Mouse (Mus musculus): ENCODE data around the gene Uts2r. TPM values are rescaled to one million over a fixed set of nuclear protein-coding genes. Genes with fewer than 3 reads are reported as not detected.

The Uts2r gene
- not detected in 2 replicates for total RNA-seq (2017)

DNA sequence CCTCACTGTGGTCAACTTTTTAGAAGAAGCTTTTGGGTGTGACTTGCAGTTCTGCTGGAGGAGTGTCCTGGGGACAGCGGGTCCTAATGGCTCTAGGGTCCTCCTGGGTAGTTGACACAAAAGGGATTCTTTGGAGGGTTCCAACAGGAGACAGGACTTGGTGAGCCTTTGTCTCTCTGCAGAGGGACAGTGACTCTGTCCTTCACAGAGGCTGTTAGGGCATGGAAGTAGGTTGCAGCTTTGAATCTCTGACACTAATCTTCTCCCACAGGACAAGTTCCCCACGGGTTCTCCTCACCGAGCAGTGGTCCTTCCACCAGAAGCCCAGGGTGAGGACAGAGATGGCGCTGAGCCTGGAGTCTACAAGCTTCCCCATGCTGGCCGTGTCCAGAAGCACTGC, at the start of gene Uts2r:
Gene Uts2r (plus strand): TSS at position 301 of the 400 bp plus-strand sequence.
- no peak for ATAC-seq (replicated peaks in 1 of 2; ENCODE audit: insufficient read depth in 1 of 2, low FRiP score in 2 of 2, low TSS enrichment in 1 of 2, low read depth in 1 of 2, poor library complexity in 2 of 2, severe bottlenecking in 2 of 2)

DNA sequence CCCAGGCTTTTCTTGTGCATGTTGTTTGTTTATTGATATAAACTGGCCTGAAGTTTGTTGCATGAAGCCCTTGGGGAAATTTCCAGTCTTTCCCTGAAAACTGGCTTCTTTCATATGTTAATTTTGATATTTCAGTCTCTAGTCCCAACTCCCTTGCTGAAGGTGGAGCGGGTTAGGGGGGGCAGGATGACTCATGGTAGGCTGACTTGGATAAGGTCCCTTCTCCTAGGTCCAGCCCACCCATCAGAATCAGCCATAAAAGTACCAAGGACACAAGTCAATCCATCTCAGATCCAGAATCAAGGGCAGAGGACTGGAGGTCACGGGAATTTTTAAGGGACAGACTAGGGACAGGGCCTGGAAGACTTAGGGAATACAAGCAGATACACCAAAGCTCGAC, 49.0 kb upstream of the Uts2r start:
- ATAC-seq (replicated peaks in 1 of 2; ENCODE audit: insufficient read depth in 1 of 2, low FRiP score in 2 of 2, low TSS enrichment in 1 of 2, low read depth in 1 of 2, poor library complexity in 2 of 2, severe bottlenecking in 2 of 2), result no peak

DNA sequence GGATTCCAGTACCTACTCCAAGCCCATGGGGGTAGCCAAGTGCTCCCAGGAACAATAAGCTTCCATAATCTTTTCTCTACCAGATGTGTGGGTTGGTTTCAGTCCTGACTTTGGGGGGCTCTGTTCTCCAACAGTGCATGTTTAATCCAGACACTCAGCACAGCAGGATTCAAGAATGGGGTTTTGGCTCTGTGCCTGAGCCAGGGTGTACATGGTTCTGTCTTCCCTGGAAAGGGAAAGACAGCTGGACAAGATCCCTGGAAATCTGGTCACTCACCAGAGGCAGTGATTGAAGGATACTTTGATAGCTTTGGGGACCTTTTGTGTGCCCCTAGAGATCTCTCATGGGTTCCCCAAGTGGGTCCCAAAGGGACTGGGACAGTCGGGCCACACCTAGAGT, 48.5 kb upstream of the Uts2r start:
- ATAC-seq (replicated peaks in 1 of 2; ENCODE audit: insufficient read depth in 1 of 2, low FRiP score in 2 of 2, low TSS enrichment in 1 of 2, low read depth in 1 of 2, poor library complexity in 2 of 2, severe bottlenecking in 2 of 2), result no peak

DNA sequence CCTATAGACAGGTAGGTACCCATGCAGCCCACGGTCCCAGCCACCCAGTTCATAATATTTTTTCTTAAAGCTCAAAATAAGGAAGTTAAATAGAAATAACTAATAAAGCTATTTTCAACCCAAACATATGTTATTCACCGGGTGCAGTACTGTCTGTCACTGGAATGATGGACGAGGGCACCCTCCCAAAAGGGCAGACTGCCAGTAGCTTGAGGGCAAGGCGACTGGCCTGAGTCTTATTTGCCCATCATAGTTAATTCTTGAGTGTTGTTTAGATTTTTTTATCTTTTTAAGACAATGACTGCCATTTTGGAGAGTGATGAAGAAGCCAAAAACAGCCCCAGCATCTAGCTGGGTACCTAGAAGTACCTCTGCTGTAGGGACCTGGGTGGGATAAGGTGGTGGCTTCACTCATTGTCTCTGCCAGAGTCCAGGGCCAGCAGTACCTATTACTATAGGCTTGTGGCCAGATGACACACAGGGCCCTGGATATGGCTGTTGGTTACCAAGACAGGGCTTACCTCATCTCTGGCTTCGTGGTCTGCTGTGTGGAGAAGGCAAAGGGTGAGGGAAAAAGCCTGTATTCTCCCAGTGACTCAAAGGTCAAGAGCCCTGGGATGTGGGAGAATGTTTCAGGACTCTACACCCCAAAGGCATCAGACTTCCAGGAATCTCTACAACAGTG, 47.8 kb upstream of the Uts2r start:
- no peak for ATAC-seq (replicated peaks in 1 of 2; ENCODE audit: insufficient read depth in 1 of 2, low FRiP score in 2 of 2, low TSS enrichment in 1 of 2, low read depth in 1 of 2, poor library complexity in 2 of 2, severe bottlenecking in 2 of 2)

DNA sequence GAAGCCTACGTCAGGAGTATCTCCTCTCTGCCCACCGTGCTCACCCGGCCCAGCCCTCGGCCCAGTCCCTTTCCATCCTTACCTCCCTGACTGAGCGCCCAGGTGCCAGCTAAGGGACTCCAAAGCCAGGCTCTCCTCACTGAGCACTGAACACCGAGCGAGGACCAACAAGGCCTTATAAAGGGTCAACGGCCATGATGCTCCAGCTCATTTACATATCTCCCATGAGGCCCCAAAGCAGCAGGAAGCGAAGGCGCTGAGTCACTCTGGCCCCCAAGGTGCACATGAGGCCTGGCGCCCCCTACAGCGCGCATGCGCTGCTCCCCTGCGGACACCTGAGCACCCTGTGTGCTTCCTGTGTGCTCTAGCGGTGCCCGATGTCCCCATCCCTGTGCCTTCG, 42.0 kb upstream of the Uts2r start:
- no peak for ATAC-seq (replicated peaks in 1 of 2; ENCODE audit: insufficient read depth in 1 of 2, low FRiP score in 2 of 2, low TSS enrichment in 1 of 2, low read depth in 1 of 2, poor library complexity in 2 of 2, severe bottlenecking in 2 of 2)

GRCm38 (mm10) chr11:121118577-121118976, 41.5 kb upstream of the Uts2r start, which contains the start of gene Tex19.2:
Gene Tex19.2, minus strand, starts transcription at chr11:121118677.
- ATAC-seq (replicated peaks in 1 of 2; ENCODE audit: insufficient read depth in 1 of 2, low FRiP score in 2 of 2, low TSS enrichment in 1 of 2, low read depth in 1 of 2, poor library complexity in 2 of 2, severe bottlenecking in 2 of 2), result no peak

DNA sequence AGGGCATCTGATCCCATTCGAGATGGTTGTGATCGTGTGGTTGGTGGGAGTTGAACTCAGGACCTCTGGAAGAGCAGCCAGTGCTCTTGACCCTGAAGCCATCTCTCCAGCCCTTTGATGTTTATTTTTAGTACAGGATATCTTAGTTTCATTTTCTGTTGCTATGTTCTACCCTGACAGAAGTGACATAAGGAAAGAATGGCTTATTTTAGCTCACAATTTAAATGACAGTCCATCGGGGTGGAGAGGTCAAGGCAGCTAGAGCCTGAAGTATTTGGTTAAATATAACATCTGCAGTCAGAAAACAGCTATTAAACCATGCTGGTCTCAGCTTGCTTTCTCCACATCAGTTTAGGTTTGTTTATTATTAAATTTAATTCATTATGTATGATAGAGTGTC, 38.9 kb upstream of the Uts2r start:
- no peak for ATAC-seq (replicated peaks in 1 of 2; ENCODE audit: insufficient read depth in 1 of 2, low FRiP score in 2 of 2, low TSS enrichment in 1 of 2, low read depth in 1 of 2, poor library complexity in 2 of 2, severe bottlenecking in 2 of 2)

DNA sequence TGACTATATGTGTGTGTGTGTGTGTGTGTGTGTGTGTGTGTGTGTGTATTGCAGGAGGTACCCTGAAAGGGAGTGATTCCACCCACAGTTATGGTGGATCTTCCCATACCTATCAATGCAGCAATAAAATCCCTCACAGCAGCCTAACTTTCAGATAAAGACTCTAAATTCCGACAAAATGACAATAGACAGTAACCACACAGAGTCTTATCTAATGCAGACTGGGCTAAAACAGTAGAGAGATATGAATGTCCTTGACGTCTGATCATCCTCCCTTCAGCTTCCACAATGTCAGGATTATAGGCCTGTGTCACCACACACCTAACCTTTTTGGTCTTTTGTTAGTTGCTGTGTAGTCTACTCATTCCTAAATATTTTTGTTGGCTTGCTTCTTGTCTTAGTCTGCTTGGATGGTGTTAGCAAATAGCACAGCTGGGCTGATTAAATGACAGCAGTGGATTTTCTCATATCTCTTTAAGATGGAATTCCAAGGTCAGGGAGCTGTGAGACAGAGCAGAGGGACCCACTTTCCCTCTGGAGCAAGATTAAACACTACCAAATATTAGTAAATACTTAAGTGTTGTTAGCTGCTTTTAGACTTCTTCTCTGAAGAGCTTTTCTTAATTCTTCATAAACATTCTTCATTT, 37.9 kb upstream of the Uts2r start:
- ATAC-seq (replicated peaks in 1 of 2; ENCODE audit: insufficient read depth in 1 of 2, low FRiP score in 2 of 2, low TSS enrichment in 1 of 2, low read depth in 1 of 2, poor library complexity in 2 of 2, severe bottlenecking in 2 of 2), result no peak

DNA sequence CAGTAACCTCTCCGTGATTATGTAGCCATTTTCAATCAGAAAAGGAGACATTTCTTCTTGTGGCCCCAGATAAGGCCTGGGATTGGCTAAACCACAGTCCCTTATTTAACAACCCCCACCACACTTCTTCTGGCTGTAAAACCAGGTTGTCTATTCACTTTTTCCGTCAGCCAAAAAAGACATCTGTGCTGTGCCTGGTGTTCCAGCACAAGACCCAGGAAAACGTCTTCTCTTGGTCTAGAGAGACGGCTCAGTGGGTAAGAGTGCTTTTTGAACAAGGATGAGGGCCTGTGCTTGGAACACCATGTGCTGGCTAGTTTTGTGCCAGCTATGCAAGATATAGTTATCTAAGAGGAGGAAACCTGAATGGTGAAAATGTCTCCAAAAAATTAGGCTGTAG, 36.6 kb upstream of the Uts2r start:
- no peak for ATAC-seq (replicated peaks in 1 of 2; ENCODE audit: insufficient read depth in 1 of 2, low FRiP score in 2 of 2, low TSS enrichment in 1 of 2, low read depth in 1 of 2, poor library complexity in 2 of 2, severe bottlenecking in 2 of 2)

DNA sequence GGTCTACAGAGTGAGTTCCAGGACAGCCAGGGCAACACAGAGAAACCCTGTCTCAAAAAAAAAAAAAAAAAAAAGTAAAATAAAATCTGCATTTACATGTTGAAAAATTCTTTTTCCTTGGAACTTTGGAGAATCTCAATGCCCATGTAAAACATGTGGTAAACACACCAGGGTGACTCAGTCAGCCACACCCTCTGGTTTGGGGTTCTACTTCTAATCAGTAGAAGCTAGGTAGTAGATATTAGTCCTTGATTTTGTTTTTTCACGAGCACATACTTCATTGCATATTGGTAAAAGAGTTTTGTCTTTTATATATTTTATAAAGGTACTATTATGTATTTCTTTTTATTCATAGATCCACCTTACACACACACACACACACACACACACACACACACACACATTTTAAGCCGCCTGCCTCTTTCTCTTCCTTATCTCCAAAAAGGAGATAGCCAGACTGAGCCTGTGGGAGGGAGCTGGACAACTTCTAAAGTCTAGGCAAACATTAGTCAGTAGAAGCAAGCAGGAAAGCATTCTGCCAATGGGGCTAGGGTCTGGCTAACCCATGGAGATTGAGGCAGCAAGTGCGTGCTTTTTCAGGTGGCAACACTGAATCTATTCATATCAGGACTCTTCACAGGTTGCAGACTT, 34.4 kb upstream of the Uts2r start:
- ATAC-seq (replicated peaks in 1 of 2; ENCODE audit: insufficient read depth in 1 of 2, low FRiP score in 2 of 2, low TSS enrichment in 1 of 2, low read depth in 1 of 2, poor library complexity in 2 of 2, severe bottlenecking in 2 of 2), result no peak

DNA sequence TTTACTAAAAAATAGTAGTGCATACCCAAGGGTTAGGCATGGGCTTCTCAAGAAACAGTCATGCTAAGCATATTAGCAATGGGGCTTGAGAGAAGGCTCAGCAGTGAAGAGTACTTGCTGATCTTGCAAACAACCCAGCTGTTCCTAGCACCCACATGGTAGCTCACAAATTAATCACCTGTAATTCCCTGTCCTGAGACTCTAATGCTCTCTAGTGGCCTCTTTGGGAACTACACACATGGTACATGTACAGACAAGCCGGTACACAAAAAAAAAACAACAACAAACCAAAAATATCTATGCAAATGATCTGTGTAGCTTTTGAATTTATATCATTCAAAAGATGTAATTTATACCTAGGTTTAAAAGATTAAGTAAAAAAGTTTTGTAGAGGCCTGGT, 33.7 kb upstream of the Uts2r start:
- ATAC-seq (replicated peaks in 1 of 2; ENCODE audit: insufficient read depth in 1 of 2, low FRiP score in 2 of 2, low TSS enrichment in 1 of 2, low read depth in 1 of 2, poor library complexity in 2 of 2, severe bottlenecking in 2 of 2), result no peak

DNA sequence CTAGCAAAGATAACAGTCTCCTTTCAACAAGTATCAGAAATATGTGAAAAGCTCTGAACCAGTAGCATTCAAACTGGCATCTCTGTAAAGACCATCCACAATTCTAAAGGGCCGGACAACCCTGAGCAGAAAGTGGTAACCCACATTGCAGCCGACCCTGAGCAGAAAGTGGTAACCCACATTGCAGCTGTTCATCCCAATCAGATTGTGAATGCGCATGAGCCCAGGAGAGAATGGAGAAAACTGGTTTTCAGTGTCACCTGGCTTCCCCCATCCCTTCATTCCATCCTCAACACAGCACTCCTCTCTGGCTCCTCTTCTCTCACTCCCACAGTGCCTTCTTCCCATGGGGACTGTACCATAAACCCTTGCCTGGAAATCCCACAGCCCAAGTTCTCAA, 32.6 kb upstream of the Uts2r start:
- no peak for ATAC-seq (replicated peaks in 1 of 2; ENCODE audit: insufficient read depth in 1 of 2, low FRiP score in 2 of 2, low TSS enrichment in 1 of 2, low read depth in 1 of 2, poor library complexity in 2 of 2, severe bottlenecking in 2 of 2)

DNA sequence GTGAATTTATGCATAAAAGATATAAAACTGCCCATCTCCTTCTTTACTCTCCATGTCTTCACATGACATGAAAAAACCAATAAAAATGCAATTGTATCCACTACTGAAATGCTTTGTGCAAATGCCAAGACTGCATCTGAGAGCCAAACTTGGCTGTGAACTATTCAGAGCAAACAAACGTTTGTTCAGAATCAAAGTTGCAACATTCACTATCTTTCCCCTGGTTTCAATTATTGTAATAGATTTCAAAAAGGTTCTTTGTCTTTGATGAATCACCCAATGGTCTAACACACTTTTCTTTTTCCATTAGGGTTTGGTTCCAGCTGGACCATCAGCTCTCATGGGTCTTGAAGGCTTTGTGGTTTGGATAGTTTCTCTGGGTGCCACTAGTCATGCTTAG, 30.5 kb upstream of the Uts2r start:
- ATAC-seq (replicated peaks in 1 of 2; ENCODE audit: insufficient read depth in 1 of 2, low FRiP score in 2 of 2, low TSS enrichment in 1 of 2, low read depth in 1 of 2, poor library complexity in 2 of 2, severe bottlenecking in 2 of 2), result no peak

DNA sequence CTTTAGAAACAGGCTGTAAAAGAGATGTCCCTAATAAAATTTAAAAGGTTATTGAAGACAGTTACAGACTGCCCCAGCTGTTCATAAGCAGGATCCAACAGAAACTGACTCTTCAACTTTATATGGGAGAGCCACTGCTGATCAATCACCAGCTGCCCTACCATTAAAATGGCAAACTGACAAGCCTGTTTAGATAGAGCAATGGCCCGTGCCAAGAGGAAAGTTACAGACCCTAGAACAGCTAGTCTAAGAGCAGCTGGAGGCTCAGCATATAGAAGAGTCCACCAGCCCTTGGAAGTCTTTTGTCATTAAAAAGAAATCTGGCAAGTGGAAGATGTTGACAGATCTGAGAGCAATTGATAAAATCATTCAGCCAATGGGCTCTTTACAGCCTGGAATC, 25.5 kb upstream of the Uts2r start:
- ATAC-seq (replicated peaks in 1 of 2; ENCODE audit: insufficient read depth in 1 of 2, low FRiP score in 2 of 2, low TSS enrichment in 1 of 2, low read depth in 1 of 2, poor library complexity in 2 of 2, severe bottlenecking in 2 of 2), result no peak

GRCm38 (mm10) chr11:121137682-121138081, 22.4 kb upstream of the Uts2r start:
- ATAC-seq (replicated peaks in 1 of 2; ENCODE audit: insufficient read depth in 1 of 2, low FRiP score in 2 of 2, low TSS enrichment in 1 of 2, low read depth in 1 of 2, poor library complexity in 2 of 2, severe bottlenecking in 2 of 2), result no peak

- no peak for ATAC-seq (replicated peaks in 1 of 2; ENCODE audit: insufficient read depth in 1 of 2, low FRiP score in 2 of 2, low TSS enrichment in 1 of 2, low read depth in 1 of 2, poor library complexity in 2 of 2, severe bottlenecking in 2 of 2)
These were observed 21.3 kb upstream of the Uts2r start for GRCm38 (mm10) chr11:121138732-121139131.

GRCm38 (mm10) chr11:121143325-121144015, 16.6 kb upstream of the Uts2r start:
- ATAC-seq (replicated peaks in 1 of 2; ENCODE audit: insufficient read depth in 1 of 2, low FRiP score in 2 of 2, low TSS enrichment in 1 of 2, low read depth in 1 of 2, poor library complexity in 2 of 2, severe bottlenecking in 2 of 2), result no peak

DNA sequence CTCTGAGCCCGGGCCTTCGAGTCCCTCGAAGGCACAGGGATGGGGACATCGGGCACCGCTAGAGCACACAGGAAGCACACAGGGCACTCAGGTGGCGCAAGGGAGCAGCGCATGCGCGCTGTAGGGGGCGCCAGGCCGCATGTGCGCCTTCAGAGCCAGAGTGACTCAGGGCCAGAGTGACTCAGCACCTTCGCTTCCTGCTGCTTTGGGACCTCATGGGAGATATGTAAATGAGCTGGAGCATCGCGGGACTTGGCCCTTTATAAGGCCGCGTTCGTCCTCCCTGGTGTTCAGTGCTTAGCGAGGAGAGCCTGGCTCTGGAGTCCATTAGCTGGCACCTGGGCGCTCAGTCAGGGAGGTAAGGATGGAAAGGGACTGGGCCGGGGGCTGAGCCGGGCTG, 14.2 kb upstream of the Uts2r start, which contains the start of gene Tex19.1:
Gene Tex19.1 (plus strand): TSS at position 279 of the 400 bp plus-strand sequence.
- no peak for ATAC-seq (replicated peaks in 1 of 2; ENCODE audit: insufficient read depth in 1 of 2, low FRiP score in 2 of 2, low TSS enrichment in 1 of 2, low read depth in 1 of 2, poor library complexity in 2 of 2, severe bottlenecking in 2 of 2)
